Mouse (Mus musculus) monocyte, adult 5-6 weeks (primary cell): ENCODE measurements around the gene Tjp1. TPM values are rescaled to one million over a fixed set of nuclear protein-coding genes. Genes with fewer than 3 reads are reported as not detected.

ENCODE experiments used
- ATAC-seq: fragments of 153-309, 156-312 bp; replicated peaks from 2 replicates; pipeline ENCODE4 v1.8.0; 2017; ENCODE audit warnings: mild to moderate bottlenecking; ENCODE audit not compliant: low TSS enrichment, insufficient number of reproducible peaks, severe bottlenecking, poor library complexity, low FRiP score
- total RNA-seq: library from RNA; stranded (forward); fragments of 200-1000, 200-491, 200-594 nt; gene quantifications from 3 replicates; pipeline ENCODE4 v1.2.3, GENCODE M21; 2017

Gene Tjp1
- total RNA-seq, 1 experiment from 2014 or later: 7.8 TPM

DNA sequence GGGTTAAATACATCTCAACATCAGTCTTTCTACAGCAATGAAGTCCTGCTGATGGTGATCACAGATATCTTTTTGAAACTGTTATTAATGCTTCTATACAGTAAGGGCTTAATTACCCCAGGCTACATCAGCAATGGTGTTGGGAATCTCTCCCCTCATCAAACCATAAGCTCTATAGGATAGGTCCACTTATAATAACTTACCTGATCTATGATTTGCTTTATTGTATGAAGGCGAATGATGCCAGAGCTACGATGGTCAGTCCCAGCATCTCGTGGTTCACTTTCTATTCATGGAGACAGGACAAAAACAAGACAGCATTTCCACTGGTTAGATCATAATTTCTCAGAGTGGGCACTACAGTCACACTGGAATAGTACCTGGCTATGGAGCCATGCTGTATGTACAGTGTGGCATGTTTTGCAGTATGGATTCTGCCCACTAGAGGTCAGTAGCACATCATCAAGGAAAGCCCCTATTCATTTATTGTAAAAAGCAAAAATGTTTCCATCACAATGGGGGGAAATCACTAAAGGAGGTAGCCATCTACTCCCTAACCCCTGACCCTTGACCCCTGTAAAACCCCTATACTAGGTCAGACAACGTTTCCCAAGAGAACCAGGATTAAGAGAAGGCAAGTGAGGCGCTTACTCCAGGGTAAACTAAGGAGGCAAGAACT lies 208.4 kb downstream of the Tjp1 start:
- ATAC-seq: no peak

DNA sequence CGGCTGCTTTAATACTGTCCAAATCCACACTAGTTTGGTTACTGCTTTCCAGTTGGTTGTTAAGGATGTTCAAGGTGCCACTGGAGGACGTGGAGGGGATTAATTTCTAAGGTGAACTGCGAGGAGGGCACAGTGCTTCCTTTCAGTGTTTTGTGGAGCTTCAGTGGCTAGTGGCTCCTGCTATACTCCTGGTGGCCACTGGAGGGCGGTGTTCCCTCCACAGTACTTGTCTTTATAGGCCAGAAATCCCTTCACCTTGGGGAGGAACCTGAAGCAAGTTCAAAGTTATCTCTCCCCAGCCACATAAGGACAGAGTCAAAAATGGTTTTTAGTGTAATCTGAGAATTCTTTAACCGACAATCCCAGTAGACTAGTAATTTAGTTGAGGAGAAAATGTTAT lies 210.2 kb downstream of the Tjp1 start:
- ATAC-seq: no peak

DNA sequence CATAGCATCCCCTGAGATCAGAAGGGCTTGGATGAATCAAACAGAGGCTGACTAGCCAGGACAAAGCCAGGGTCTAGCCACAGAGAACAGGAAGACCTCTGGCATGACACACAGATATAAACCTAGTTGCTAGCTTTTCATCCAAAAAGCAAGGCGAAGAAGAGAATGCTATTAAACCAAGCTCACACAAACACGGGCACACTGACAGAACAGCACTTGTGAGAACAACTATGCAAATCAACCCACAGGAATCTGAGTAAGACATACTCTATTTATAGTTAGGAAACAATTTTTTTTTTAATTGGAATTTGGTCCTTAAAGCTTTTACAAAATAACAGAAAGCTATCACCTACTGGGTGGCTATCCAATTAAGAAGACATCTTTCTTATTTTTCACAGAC lies 212.4 kb downstream of the Tjp1 start:
- no peak for ATAC-seq

DNA sequence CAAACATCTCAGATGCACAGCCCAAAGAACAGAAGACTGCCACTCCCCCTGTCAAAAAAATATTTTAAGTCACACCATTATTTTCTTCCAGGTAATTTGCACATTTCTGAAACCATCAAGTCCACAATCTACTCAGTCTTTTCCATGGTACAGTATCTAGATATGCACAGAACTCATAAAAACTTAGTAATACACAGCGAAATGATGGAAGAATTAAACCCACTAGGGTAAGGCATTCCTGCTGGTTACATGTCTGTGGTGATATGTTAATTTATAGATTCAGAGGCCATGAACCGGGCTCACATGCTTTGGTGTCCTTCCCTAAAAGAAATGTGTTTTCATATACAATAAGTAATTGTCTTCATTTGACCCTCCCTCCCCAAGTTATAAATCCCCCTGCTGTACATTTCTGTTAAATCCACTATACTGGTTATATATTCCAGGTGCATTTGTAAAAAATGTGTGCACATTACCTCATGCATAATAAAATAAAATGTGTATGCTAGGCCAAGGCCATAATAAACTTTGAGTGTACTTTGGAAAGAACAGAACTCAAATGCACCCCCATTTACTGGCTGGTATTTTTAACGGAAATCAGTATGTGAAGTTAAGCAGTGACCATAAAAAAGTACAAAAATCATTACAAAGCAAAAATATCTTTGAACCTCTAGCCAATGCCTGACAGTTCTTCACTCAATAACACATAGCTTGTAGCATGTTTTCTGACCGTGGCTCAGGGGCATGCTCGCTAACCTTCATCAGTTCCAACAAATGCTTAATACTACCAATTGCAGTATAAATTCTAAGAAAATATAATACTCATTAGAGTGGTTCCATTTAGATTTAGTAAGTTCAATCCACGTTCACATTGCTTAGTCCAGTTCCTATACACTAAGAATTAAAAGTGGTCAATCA lies 230.6 kb downstream of the Tjp1 start:
- ATAC-seq: no peak

DNA sequence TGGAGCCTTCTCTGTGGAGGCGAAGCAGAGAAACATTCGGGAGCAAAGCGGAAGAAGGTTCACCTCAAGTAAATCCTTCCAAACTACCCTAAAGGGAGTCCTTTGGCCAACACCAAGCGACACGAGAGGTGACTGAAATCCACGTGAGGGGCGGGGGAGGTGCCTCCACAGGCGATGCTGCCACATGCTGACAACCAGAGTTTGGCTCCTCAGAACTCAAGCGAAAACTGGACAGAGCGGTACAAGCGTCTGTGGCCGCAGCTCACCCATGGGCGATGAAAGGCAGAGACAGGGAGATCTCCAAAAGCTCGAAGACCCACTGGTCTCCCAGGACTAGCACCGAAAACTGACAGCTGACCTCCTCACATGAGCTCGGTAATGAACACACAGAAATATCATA lies 244.7 kb downstream of the Tjp1 start:
- ATAC-seq: no peak

DNA sequence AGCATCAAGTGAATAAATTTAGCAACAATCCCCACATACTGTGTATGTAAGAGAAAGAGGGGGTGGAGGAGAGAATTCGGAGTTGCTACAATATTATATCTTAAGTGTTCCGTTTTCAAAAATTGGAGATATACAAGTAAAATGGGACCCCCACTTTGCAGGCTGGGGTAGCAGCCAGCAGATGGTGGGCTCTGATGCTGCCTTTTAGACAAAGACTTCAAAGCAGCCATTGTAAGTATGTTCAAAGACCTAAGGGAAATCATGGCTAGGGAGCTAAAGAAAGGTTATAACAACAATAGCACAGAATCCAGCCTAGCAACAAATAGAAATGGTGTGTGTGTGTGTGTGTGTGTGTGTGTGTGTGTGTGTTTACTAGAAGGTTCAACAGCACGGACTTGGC lies 245.6 kb downstream of the Tjp1 start:
- ATAC-seq: no peak

DNA sequence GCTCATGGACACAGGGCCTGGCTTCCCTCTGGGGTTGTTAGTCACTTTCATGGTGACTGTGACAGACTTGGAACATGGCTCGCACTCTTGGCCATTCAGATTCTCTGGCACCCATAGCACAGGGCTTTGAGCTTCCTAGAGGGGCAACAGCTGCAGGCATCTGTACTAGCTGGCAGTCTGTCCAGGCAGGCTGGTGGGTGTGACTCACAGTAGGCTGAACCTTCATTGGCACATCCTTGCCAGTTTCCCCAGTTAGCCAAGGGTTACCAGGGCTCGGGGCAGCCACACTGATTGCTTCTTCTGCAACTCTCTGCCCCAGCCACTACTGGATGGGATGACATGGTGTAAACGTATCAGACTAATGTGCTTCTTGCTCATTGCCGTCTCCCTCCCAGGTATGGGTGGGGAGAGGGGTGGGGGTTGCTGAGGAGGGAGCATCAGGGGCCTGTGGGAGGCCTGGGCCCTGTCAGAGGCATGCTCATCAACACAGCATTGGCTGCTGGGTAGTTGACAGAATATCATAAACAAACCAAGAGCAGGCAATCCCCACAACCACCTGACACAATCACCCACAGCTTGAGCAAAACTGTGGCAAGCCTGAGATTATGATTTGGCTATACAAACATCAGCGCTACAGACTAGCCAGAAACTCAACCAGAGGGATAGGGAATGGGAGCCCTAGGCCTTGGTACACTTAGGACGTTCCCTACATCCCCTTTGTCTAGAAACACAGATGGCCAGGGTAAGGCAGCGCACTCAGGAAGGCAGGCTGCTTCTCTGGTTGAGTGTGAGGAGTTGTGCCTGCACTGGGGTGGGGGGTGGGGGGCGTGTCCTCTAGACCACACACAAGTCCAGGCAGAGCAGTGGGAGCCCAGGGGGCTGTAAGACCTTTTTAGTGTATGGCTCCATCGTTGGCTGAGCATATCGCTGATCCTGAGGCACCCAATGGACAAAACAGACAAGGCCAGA lies 246.4 kb downstream of the Tjp1 start:
- no peak for ATAC-seq

DNA sequence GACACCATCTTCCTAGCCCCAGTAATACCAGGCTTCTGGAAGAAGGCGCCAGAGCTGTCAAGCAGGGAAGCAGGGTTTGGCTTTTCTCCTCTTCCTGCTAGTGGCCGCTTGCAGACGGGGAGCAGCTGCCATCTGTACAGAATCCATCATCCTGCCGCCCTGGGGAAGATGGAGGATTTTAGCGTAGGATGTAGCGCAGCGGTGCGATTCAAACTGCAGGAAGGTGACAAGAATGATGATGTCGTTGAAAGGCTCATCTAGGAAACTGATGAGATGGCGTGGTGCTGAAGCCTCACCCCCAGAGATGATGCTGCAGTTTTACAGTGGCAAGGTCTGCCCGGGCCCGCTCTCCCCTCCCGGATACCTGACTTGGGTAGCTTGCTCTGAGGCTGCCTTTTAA lies 248.3 kb downstream of the Tjp1 start:
- no peak for ATAC-seq

DNA sequence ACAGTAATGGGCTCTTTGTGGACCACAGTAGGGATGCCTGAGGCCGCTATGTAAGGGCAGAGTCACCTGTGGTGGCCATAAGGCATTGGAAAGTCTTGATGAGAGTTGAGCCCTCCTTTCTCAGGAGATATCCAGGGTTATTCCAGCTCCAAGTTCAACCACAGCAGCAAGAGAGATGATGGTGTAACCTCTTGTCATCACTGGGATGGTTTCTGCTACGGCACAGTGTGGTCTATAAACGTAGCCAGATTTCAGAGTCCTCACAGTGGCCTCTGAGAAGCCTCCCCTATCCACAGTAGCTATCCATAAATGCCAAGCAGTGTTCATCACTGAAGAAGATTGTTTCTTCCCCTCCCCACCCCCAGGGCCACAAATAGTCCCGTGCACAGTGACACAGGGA lies 251.8 kb downstream of the Tjp1 start:
- no peak for ATAC-seq

DNA sequence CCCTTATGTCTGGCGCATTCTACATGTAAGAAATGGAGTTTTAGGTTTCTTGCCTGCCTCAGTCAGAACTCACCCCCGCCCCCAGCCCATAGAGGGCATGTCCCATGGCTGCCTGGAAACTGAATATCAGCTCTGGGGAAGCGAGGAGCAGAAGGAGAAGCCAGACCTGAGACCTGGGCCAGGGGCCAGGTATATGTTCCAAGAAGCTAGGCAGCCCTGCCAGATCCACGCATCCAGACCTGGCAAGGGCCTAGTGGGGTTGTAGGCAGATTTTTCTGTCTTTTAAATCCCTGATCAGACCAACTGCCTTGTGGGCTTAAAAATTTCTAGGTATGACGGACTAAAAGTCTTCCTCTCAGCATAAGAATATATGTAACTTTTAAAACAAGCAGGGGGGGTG lies 253.4 kb downstream of the Tjp1 start:
- no peak for ATAC-seq

DNA sequence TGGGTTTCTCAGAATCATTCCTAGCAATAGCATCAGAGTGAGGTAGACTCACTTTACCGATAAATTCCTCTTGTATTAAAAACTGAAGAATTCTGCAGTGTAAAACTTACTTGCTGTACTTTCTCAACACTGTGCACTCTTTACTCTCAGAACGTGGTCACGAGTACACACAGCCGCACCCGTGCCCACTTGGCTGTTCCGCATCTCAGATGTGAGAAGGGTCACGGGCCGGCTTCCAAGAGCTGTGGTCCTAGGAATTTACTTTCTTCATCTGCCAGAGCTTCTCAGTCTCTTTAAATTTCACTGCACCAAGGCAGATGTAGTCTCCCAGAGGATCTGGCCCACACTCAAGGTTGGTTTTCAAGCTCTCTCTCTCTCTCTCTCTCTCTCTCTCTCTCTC lies 277.9 kb downstream of the Tjp1 start:
- no peak for ATAC-seq

Other genes with a start within 250 kb of the Tjp1 start
- 0.85 to 5.6 TPM (median 3.8 TPM) in 3 replicates for gene Tarsl2, start 117.1 kb upstream of the Tjp1 start, total RNA-seq
- gene Tm2d3, start 163.4 kb upstream of the Tjp1 start, total RNA-seq: 24.1 to 61.5 TPM (median 39.1 TPM) in 3 replicates